Mouse (Mus musculus) ES-E14 (cell line): ENCODE measurements around the gene Abr.

Source experiments
- MAFK ChIP-seq: IDR thresholded peaks from 2 replicates; pipeline ENCODE4 v1.6.1; 2014; ENCODE audit warnings: mild to moderate bottlenecking, low read depth, low read length, inconsistent platforms; ENCODE audit not compliant: insufficient read depth
- ZC3H11A ChIP-seq: IDR thresholded peaks from 2 replicates; pipeline ENCODE4 v1.6.1; 2012; ENCODE audit warnings: low read depth, mild to moderate bottlenecking, inconsistent platforms, low read length, borderline replicate concordance
- ZNF384 ChIP-seq: IDR thresholded peaks from 2 replicates; pipeline ENCODE4 v1.6.1; 2012; ENCODE audit warnings: low read depth, low read length, inconsistent platforms

GRCm38 (mm10) chr11:76659138-76659930, 37.2 kb upstream of the Abr start:
- TF ChIP-seq ZNF384 (no peak), ZC3H11A (no peak), MAFK (no peak)
